Comparison of ENCODE assay signal across 26 mouse cellular contexts in genomic region chr5:129756886-129757285, GRCm38 (mm10). TPM values are rescaled to one million over a fixed set of nuclear protein-coding genes. Genes with fewer than 3 reads are reported as not detected.
"Had no signal": no experiment of that assay in that cellular context is flagged by ENCODE, and none has a peak within 500 bp of the region (broad histone marks: within the 10 kb centered on the region; RNA-seq: fewer than 3 reads in every experiment).

No protein-coding gene starts in this region.

- ATAC-seq: midbrain, embryonic 16.5 days had no signal

- DNase-seq: lung, adult 18-20 months; lung, embryonic 14.5 days; lung, postnatal 10 days; lung, postnatal 4 days; midbrain, embryonic 14.5 days; right cerebral cortex, postnatal 25 days; right cerebral cortex, postnatal 4 days; spleen, adult 18-20 months; thymus, adult 18-20 months; thymus, postnatal 14 days; thymus, postnatal 36 days had no signal

- H3K27me3 ChIP-seq: midbrain, embryonic 12.5 days; neural tube, embryonic 13.5 days; neural tube, embryonic 15.5 days had no signal

- H3K4me3 ChIP-seq: midbrain, embryonic 12.5 days; myocyte; neural tube, embryonic 13.5 days; neural tube, embryonic 15.5 days had no signal

- H3K9me3 ChIP-seq: midbrain, embryonic 12.5 days; neural tube, embryonic 13.5 days; neural tube, embryonic 15.5 days had no signal

- H3K4me2 ChIP-seq: lung, embryonic 14.5 days; midbrain, embryonic 12.5 days; neural tube, embryonic 13.5 days; neural tube, embryonic 15.5 days had no signal

- H3K4me1 ChIP-seq: midbrain, embryonic 12.5 days had no signal

- H3K9ac ChIP-seq: liver, embryonic 14.5 days; lung, embryonic 14.5 days; midbrain, embryonic 12.5 days; neural tube, embryonic 13.5 days; neural tube, embryonic 15.5 days had no signal

- H3K27ac ChIP-seq: liver, embryonic 14.5 days; midbrain, embryonic 12.5 days; neural tube, embryonic 13.5 days; neural tube, embryonic 15.5 days had no signal

RNA-seq across cellular contexts. Expression of gene Sept14, which starts 48.6 kb away (rescaled TPM):
- total RNA-seq: megakaryocyte, adult 5-6 weeks; megakaryocyte-erythroid progenitor cell, adult 5-6 weeks had no signal
- polyA plus RNA-seq: liver, embryonic 14.5 days; liver, embryonic 16.5 days; lung, embryonic 14.5 days; lung, embryonic 16.5 days; midbrain, embryonic 12.5 days; midbrain, embryonic 14.5 days; midbrain, embryonic 16.5 days; neural tube, embryonic 11.5 days; neural tube, embryonic 13.5 days; neural tube, embryonic 15.5 days; small intestine, adult 2 months; stomach, embryonic 14.5 days; stomach, embryonic 16.5 days; thymus, postnatal 0 days had no signal
